Mouse (Mus musculus): ENCODE data around the gene Gm3238. TPM values are rescaled to one million over a fixed set of nuclear protein-coding genes. Genes with fewer than 3 reads are reported as not detected.
"Not testable (repeated sequence)": the region's sequence is repeated elsewhere in the genome, so short reads cannot be mapped to it uniquely, and the experiment has no call there.

Gene Gm3238
- polyA plus RNA-seq, 1 experiment from 2014 or later: not detected

DNA sequence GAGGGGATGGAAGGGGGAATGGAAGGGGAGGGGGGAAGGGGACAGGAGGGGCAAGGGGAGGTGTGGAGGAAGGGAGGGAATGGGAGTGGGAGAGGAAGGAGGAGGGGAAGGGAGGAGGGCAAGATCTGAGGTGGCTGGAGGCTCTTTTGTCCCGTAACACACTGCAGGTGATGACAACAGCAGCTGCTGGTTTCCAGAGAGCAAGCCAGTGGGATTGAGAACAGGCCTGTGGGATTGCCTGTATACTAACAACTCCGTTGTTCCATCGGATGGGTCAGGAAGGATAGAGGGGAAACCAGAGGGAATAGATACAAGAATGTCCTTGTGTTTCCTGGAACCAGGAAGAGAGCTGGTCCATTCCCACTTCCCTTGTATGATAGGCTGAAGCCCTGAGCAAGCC, 26.6 kb upstream of the Gm3238 start:
- ATAC-seq (replicated peaks; ENCODE audit: extremely low read depth, insufficient read depth, low FRiP score): peak; percentile 56; the same call in 1 of the 2 replicates

DNA sequence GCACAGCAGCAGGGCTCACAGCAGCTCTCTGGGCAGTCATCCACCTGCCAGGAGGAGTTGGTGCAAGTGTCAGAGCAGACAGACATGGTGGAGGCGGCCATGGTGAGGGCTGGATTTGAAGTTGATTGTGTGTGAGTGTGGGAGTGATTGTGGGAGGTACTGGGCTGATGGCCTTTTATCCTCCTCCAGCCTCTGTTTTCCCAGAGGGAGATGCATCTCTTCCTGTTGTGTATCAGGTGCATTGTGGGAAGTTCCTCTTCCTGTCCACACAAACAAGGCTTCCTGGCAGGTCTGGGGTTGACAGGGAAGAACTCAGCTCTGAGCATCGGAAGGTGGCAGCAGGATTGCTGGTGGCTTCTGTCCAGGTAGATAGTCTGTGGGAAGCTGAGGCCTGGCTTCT, 23.9 kb upstream of the Gm3238 start, which contains the start of gene Gm9639:
Gene Gm9639, minus strand, starts transcription at position 101 of the 400 bp plus-strand sequence.
- no peak within 1 kb of the TSS for H3K4me2 ChIP-seq (ENCODE audit: low read depth, low read length)
- peaks cover 6% of the 10 kb centered on the region for H3K4me1 ChIP-seq (ENCODE audit: control insufficient read depth, insufficient read depth, low read length)
- H3K36me3 ChIP-seq (ENCODE audit: control insufficient read depth, insufficient read depth): no peaks in the 10 kb centered on the region
- no peaks in the 10 kb centered on the region for H3K9me3 ChIP-seq (replicated peaks; ENCODE audit: control insufficient read depth, low read length)
- H3K9ac ChIP-seq (ENCODE audit: low read length): no peak within 1 kb of the TSS
- no peak within 1 kb of the TSS for H3K27ac ChIP-seq (ENCODE audit: low read length)
- H3K27me3 ChIP-seq (ENCODE audit: control insufficient read depth, insufficient read depth, low read length): no peaks in the 10 kb centered on the region
- 51% methylated on average over 2 of the region's 2 CpGs for WGBS
- no peak within 1 kb of the TSS for H3K4me3 ChIP-seq (ENCODE audit: low read length)
- ATAC-seq (replicated peaks; ENCODE audit: extremely low read depth, insufficient read depth, low FRiP score): no peak

More for the DNA sequence above, 26.6 kb upstream of the Gm3238 start:
- Histone ChIP-seq H3K27ac (ENCODE audit: low read length) (peak overlapping the region; percentile 17), H3K36me3 (ENCODE audit: control insufficient read depth, insufficient read depth) (no peaks in the 10 kb centered on the region), H3K27me3 (ENCODE audit: control insufficient read depth, insufficient read depth, low read length) (no peaks in the 10 kb centered on the region), H3K9me3 (replicated peaks; ENCODE audit: control insufficient read depth, low read length) (no peaks in the 10 kb centered on the region), H3K4me2 (ENCODE audit: low read depth, low read length) (no peak overlapping the region), H3K9ac (ENCODE audit: low read length) (no peak overlapping the region), H3K4me1 (ENCODE audit: control insufficient read depth, insufficient read depth, low read length) (peaks cover 6% of the 10 kb centered on the region), H3K4me3 (ENCODE audit: low read length) (no peak overlapping the region)
- 6% methylated on average over 3 of the region's 3 CpGs for WGBS

DNA sequence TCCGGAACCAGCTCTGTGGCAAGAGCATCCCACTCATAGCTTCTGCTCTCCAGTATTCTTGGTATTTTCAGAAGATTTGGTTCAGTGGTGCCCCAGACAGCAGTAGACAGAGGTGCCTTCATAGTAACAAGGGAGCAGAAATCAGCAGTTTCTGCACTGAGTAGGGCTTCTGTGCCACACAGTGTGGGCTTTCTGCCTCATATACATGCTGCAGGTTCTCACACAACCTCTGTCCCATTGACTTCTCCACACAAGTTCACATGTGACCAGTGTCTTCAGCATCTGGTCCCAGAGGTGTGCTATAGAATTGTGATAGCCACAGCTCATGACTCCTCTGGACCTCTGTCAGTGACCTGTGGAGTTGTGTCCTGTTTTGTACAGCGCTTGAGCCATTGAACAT, 17.5 kb upstream of the Gm3238 start:
- no peak for ATAC-seq (replicated peaks; ENCODE audit: extremely low read depth, insufficient read depth, low FRiP score)
- H3K9ac ChIP-seq (ENCODE audit: low read length): no peak overlapping the region
- no peaks in the 10 kb centered on the region for H3K27me3 ChIP-seq (ENCODE audit: control insufficient read depth, insufficient read depth, low read length)
- H3K4me2 ChIP-seq (ENCODE audit: low read depth, low read length): no peak overlapping the region
- H3K36me3 ChIP-seq (ENCODE audit: control insufficient read depth, insufficient read depth): no peaks in the 10 kb centered on the region
- H3K4me3 ChIP-seq (ENCODE audit: low read length): no peak overlapping the region
- 81% methylated on average over 2 of the region's 2 CpGs for WGBS
- no peak overlapping the region for H3K27ac ChIP-seq (ENCODE audit: low read length)
- no peaks in the 10 kb centered on the region for H3K9me3 ChIP-seq (replicated peaks; ENCODE audit: control insufficient read depth, low read length)
- H3K4me1 ChIP-seq (ENCODE audit: control insufficient read depth, insufficient read depth, low read length): no peaks in the 10 kb centered on the region

DNA sequence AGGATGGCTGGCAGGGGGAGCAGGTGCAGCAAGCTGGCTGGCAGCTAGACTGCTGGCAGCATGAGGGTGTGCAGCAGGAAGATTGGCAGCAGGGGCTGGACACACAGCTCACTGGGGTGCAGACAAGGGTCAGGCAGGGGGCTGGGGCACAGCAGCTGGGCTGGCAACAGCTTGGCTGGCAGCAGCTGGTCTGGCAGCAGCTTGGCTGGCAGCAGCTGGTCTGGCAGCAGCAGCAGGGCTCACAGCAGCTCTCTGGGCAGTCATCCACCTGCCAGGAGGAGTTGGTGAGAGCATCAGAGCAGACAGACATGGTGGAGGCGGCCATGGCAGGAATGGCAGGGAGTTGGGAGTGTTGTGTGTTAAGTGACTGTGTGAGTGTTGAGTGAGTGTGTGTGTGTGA, 16.8 kb upstream of the Gm3238 start, which contains the start of gene Gm7137:
Gene Gm7137, minus strand, starts transcription at position 325 of the 400 bp plus-strand sequence.
- not testable (repeated sequence) for H3K27ac ChIP-seq (ENCODE audit: low read length); ATAC-seq (replicated peaks; ENCODE audit: extremely low read depth, insufficient read depth, low FRiP score)
- no CpG with 5 or more reads among the region's 1 CpGs for WGBS

DNA sequence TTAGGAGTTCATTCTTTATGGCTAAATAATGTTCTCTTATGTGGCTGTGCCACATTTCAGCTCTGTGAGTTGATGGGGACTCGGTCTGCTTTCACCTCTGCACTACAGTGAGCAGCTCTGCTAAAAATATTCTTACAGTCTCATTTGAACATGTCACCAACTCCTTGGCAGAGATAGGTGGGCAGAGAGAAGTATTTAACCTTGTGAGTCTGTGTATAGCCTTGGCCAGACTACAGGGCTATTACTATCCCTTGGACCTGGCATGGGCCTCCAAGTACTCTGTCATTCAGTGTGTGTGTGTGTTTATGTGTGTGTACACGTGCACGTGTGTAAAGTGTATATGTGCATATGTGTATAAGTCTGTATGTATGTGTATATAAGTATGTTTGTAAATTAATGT, 12.3 kb upstream of the Gm3238 start:
- H3K4me2 ChIP-seq (ENCODE audit: low read depth, low read length); H3K27me3 ChIP-seq (ENCODE audit: control insufficient read depth, insufficient read depth, low read length); H3K27ac ChIP-seq (ENCODE audit: low read length); H3K9me3 ChIP-seq (replicated peaks; ENCODE audit: control insufficient read depth, low read length); H3K4me1 ChIP-seq (ENCODE audit: control insufficient read depth, insufficient read depth, low read length); H3K36me3 ChIP-seq (ENCODE audit: control insufficient read depth, insufficient read depth); H3K9ac ChIP-seq (ENCODE audit: low read length); H3K4me3 ChIP-seq (ENCODE audit: low read length): not testable (repeated sequence)
- WGBS: 45% methylated on average over 1 of the region's 3 CpGs
- ATAC-seq (replicated peaks; ENCODE audit: extremely low read depth, insufficient read depth, low FRiP score): peak; percentile 73

More for the DNA sequence above, 16.8 kb upstream of the Gm3238 start, which contains the start of gene Gm7137:
- not testable (repeated sequence) for H3K9me3 ChIP-seq (replicated peaks; ENCODE audit: control insufficient read depth, low read length); H3K4me2 ChIP-seq (ENCODE audit: low read depth, low read length); H3K9ac ChIP-seq (ENCODE audit: low read length); H3K36me3 ChIP-seq (ENCODE audit: control insufficient read depth, insufficient read depth); H3K4me1 ChIP-seq (ENCODE audit: control insufficient read depth, insufficient read depth, low read length); H3K4me3 ChIP-seq (ENCODE audit: low read length); H3K27me3 ChIP-seq (ENCODE audit: control insufficient read depth, insufficient read depth, low read length)

DNA sequence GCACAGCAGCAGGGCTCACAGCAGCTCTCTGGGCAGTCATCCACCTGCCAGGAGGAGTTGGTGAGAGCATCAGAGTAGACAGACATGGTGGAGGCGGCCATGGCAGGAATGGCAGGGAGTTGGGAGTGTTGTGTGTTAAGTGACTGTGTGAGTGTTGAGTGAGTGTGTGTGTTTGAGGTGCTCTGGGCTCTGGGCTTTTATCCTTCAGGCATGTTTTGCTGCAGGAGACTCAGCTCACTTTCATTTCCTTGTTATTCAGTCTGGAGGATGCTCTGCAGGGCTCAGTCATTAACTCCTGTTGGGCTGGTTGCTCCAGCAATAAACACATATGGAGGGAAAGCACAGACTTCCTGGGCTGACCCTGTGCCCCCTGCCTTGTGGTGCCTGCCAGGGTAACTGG, 11.3 kb upstream of the Gm3238 start, which contains the start of gene Gm3250:
Gene Gm3250, minus strand, starts transcription at position 101 of the 400 bp plus-strand sequence.
- H3K4me2 ChIP-seq (ENCODE audit: low read depth, low read length); H3K27me3 ChIP-seq (ENCODE audit: control insufficient read depth, insufficient read depth, low read length); H3K4me3 ChIP-seq (ENCODE audit: low read length); ATAC-seq (replicated peaks; ENCODE audit: extremely low read depth, insufficient read depth, low FRiP score); H3K9me3 ChIP-seq (replicated peaks; ENCODE audit: control insufficient read depth, low read length); H3K36me3 ChIP-seq (ENCODE audit: control insufficient read depth, insufficient read depth); H3K4me1 ChIP-seq (ENCODE audit: control insufficient read depth, insufficient read depth, low read length); H3K27ac ChIP-seq (ENCODE audit: low read length); H3K9ac ChIP-seq (ENCODE audit: low read length): not testable (repeated sequence)
- WGBS: 50% methylated on average over 1 of the region's 1 CpGs

DNA sequence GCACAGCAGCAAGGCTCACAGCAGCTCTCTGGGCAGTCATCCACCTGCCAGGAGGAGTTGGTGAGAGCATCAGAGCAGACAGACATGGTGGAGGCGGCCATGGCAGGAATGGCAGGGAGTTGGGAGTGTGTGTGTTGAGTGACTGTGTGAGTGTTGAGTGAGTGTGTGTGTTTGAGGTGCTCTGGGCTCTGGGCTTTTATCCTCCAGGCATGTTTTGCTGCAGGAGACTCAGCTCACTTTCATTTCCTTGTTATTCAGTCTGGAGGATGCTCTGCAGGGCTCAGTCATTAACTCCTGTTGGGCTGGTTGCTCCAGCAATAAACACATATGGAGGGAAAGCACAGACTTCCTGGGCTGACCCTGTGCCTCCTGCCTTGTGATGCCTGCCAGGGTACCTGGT, 5.7 kb upstream of the Gm3238 start, which contains the start of gene Gm7138:
Gene Gm7138, minus strand, starts transcription at position 101 of the 400 bp plus-strand sequence.
- H3K9ac ChIP-seq (ENCODE audit: low read length); H3K27ac ChIP-seq (ENCODE audit: low read length); H3K9me3 ChIP-seq (replicated peaks; ENCODE audit: control insufficient read depth, low read length); H3K27me3 ChIP-seq (ENCODE audit: control insufficient read depth, insufficient read depth, low read length); H3K4me3 ChIP-seq (ENCODE audit: low read length); H3K4me1 ChIP-seq (ENCODE audit: control insufficient read depth, insufficient read depth, low read length); H3K36me3 ChIP-seq (ENCODE audit: control insufficient read depth, insufficient read depth); ATAC-seq (replicated peaks; ENCODE audit: extremely low read depth, insufficient read depth, low FRiP score); H3K4me2 ChIP-seq (ENCODE audit: low read depth, low read length): not testable (repeated sequence)
- 17% methylated on average over 1 of the region's 1 CpGs for WGBS

DNA sequence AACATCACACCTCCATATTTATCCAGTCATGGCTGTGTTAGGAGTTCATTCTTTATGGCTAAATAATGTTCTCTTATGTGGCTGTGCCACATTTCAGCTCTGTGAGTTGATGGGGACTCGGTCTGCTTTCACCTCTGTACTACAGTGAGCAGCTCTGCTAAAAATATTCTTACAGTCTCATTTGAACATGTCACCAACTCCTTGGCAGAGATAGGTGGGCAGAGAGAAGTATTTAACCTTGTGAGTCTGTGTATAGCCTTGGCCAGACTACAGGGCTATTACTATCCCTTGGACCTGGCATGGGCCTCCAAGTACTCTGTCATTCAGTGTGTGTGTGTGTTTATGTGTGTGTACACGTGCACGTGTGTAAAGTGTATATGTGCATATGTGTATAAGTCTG, 1.0 kb upstream of the Gm3238 start:
- 40% methylated on average over 1 of the region's 3 CpGs for WGBS
- not testable (repeated sequence) for H3K4me2 ChIP-seq (ENCODE audit: low read depth, low read length); H3K27ac ChIP-seq (ENCODE audit: low read length); H3K4me3 ChIP-seq (ENCODE audit: low read length); H3K4me1 ChIP-seq (ENCODE audit: control insufficient read depth, insufficient read depth, low read length); H3K9ac ChIP-seq (ENCODE audit: low read length); H3K36me3 ChIP-seq (ENCODE audit: control insufficient read depth, insufficient read depth); H3K27me3 ChIP-seq (ENCODE audit: control insufficient read depth, insufficient read depth, low read length); H3K9me3 ChIP-seq (replicated peaks; ENCODE audit: control insufficient read depth, low read length)
- ATAC-seq (replicated peaks; ENCODE audit: extremely low read depth, insufficient read depth, low FRiP score): peak; percentile 41; the same call in 1 of the 2 replicates

DNA sequence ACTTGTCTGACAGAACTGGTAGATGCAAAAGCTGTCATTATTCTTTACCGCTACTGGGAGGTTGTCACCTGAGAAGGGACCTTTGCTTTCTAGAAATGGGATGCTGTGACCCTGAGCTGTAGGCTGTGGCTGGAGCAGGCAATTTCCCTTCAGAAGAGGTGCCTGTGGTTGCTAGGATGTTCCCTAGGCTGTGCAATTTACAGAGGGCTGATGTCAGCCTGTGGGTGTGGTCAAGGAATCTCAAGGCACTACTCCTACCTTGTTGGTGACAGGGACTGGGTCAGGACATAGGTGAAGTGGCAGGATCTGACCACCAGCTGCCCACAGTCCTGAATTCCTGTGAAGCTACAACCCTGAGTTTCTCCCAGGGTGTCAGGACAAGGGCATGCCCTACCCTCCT, 1.4 kb downstream of the Gm3238 start:
- no peak overlapping the region for H3K27ac ChIP-seq (ENCODE audit: low read length)
- H3K4me1 ChIP-seq (ENCODE audit: control insufficient read depth, insufficient read depth, low read length): no peaks in the 10 kb centered on the region
- no peak overlapping the region for H3K4me2 ChIP-seq (ENCODE audit: low read depth, low read length)
- H3K4me3 ChIP-seq (ENCODE audit: low read length): no peak overlapping the region
- no peak for ATAC-seq (replicated peaks; ENCODE audit: extremely low read depth, insufficient read depth, low FRiP score)
- H3K36me3 ChIP-seq (ENCODE audit: control insufficient read depth, insufficient read depth): no peaks in the 10 kb centered on the region
- no peak overlapping the region for H3K9ac ChIP-seq (ENCODE audit: low read length)
- H3K9me3 ChIP-seq (replicated peaks; ENCODE audit: control insufficient read depth, low read length): no peaks in the 10 kb centered on the region
- no peaks in the 10 kb centered on the region for H3K27me3 ChIP-seq (ENCODE audit: control insufficient read depth, insufficient read depth, low read length)
- WGBS: 67% methylated on average over 1 of the region's 1 CpGs
